Mouse (Mus musculus) midbrain, embryonic 11.5 days (tissue): ENCODE data around the gene Jmjd1c. TPM values are rescaled to one million over a fixed set of nuclear protein-coding genes. Genes with fewer than 3 reads are reported as not detected.

Experiments
- ATAC-seq: fragments of 200-750 bp; cut with Nextera tagmentation; 2 replicates; pipeline ENCODE4 v1.8.0; 2017; ENCODE audit warnings: moderate TSS enrichment, moderate library complexity; ENCODE audit not compliant: low FRiP score
- DNase-seq: peaks from one replicate; pipeline ENCODE4 v3.0.0; 2015; ENCODE audit warnings: low spot score; ENCODE audit errors: missing footprints
- H3K27ac ChIP-seq: fragments of 300-500 bp; sonication (generic); 2 replicates; pipeline ENCODE4 v1.5.1; 2014; ENCODE audit warnings: low read depth, low read length
- H3K27me3 ChIP-seq: fragments of 300-500 bp; sonication (generic); 2 replicates; pipeline ENCODE4 v1.6.1; 2014; ENCODE audit warnings: mild to moderate bottlenecking, low read length, moderate library complexity, mixed read lengths; ENCODE audit not compliant: control insufficient read depth, insufficient read depth
- H3K36me3 ChIP-seq: fragments of 300-500 bp; sonication (generic); 2 replicates; pipeline ENCODE4 v1.6.1; 2014; ENCODE audit warnings: mild to moderate bottlenecking, low read length, moderate library complexity, mixed read lengths; ENCODE audit not compliant: control insufficient read depth, insufficient read depth
- H3K4me1 ChIP-seq: fragments of 300-500 bp; sonication (generic); 2 replicates; pipeline ENCODE4 v1.6.1; 2014; ENCODE audit warnings: low read length; ENCODE audit not compliant: control insufficient read depth, insufficient read depth
- H3K4me2 ChIP-seq: fragments of 300-500 bp; sonication (generic); 2 replicates; pipeline ENCODE4 v1.6.1; 2014; ENCODE audit warnings: mild to moderate bottlenecking, moderate library complexity
- H3K4me3 ChIP-seq: fragments of 300-500 bp; sonication (generic); 2 replicates; pipeline ENCODE4 v1.5.1; 2014; ENCODE audit warnings: low read depth, low read length
- H3K9ac ChIP-seq: fragments of 300-500 bp; sonication (generic); 2 replicates; pipeline ENCODE4 v1.6.1; 2014; ENCODE audit warnings: low read length
- H3K9me3 ChIP-seq: fragments of 300-500 bp; sonication (generic); 2 replicates; pipeline ENCODE4 v1.6.1; 2016; ENCODE audit warnings: low read length; ENCODE audit not compliant: control insufficient read depth
- WGBS: fragments of 180-500 bp; shearing (Covaris S2); extraction: QIAGEN DNeasy Blood & Tissue Kit; methylation state at CpG from one replicate; pipeline ENCODE4 v1.1.7; 2014; 5-methylcytosine and 5-hydroxymethylcytosine counted together
- polyA plus RNA-seq: library from polyadenylated mRNA; unstranded; fragments of >200 nt; fragmentation: Nextera tagmentation; extraction: Ambion mirVana; gene quantifications from 2 replicates; pipeline ENCODE4 v1.2.1, GENCODE M21; 2014

Gene Jmjd1c
- polyA plus RNA-seq, 1 experiment from 2014 or later = 46.9 TPM

GRCm38 (mm10) chr10:67215133-67215532, 119.2 kb downstream of the Jmjd1c start:
- Histone ChIP-seq H3K27me3 (no peaks in the 10 kb centered on the region), H3K4me3 (no peak overlapping the region), H3K36me3 (peaks cover 8% of the 10 kb centered on the region; the same call in 1 of the 2 replicates), H3K9ac (no peak overlapping the region), H3K4me2 (no peak overlapping the region), H3K27ac (no peak overlapping the region), H3K9me3 (no peaks in the 10 kb centered on the region), H3K4me1 (no peaks in the 10 kb centered on the region)
- no peak for DNase-seq
- ATAC-seq = no peak
- 85% methylated on average over 4 of the region's 4 CpGs for WGBS

GRCm38 (mm10) chr10:67216872-67217271, 120.9 kb downstream of the Jmjd1c start:
- no peak overlapping the region for H3K9ac ChIP-seq
- peaks cover 8% of the 10 kb centered on the region; the same call in 1 of the 2 replicates for H3K36me3 ChIP-seq
- no peak overlapping the region for H3K27ac ChIP-seq
- no peaks in the 10 kb centered on the region for H3K27me3 ChIP-seq
- 90% methylated on average over 3 of the region's 3 CpGs for WGBS
- no peaks in the 10 kb centered on the region for H3K9me3 ChIP-seq
- no peak for ATAC-seq
- DNase-seq = no peak
- H3K4me3 ChIP-seq = no peak overlapping the region
- no peaks in the 10 kb centered on the region for H3K4me1 ChIP-seq
- H3K4me2 ChIP-seq = no peak overlapping the region

GRCm38 (mm10) chr10:67218873-67219565, 123.1 kb downstream of the Jmjd1c start:
- Histone ChIP-seq H3K9me3 (no peaks in the 10 kb centered on the region), H3K4me3 (no peak overlapping the region), H3K4me2 (no peak overlapping the region), H3K36me3 (peaks cover 8% of the 10 kb centered on the region; the same call in 1 of the 2 replicates), H3K9ac (no peak overlapping the region), H3K4me1 (no peaks in the 10 kb centered on the region), H3K27me3 (no peaks in the 10 kb centered on the region), H3K27ac (no peak overlapping the region)
- ATAC-seq (no peak), DNase-seq (no peak)
- WGBS = 94% methylated on average over 18 of the region's 18 CpGs

- no peak overlapping the region for H3K4me2 ChIP-seq
- H3K4me1 ChIP-seq = no peaks in the 10 kb centered on the region
- H3K4me3 ChIP-seq = no peak overlapping the region
- no peaks in the 10 kb centered on the region for H3K27me3 ChIP-seq
- H3K36me3 ChIP-seq = peaks cover 10% of the 10 kb centered on the region; the same call in 1 of the 2 replicates
- H3K9me3 ChIP-seq = no peaks in the 10 kb centered on the region
- no peak for DNase-seq
- WGBS = 91% methylated on average over 4 of the region's 4 CpGs
- no peak overlapping the region for H3K9ac ChIP-seq
- no peak overlapping the region for H3K27ac ChIP-seq
- no peak for ATAC-seq
Measured at GRCm38 (mm10) chr10:67220251-67220650, 124.3 kb downstream of the Jmjd1c start.

GRCm38 (mm10) chr10:67221284-67221683, 125.4 kb downstream of the Jmjd1c start:
- no peak for DNase-seq
- H3K4me2 ChIP-seq = no peak overlapping the region
- H3K9ac ChIP-seq = no peak overlapping the region
- no peaks in the 10 kb centered on the region for H3K9me3 ChIP-seq
- H3K4me3 ChIP-seq = no peak overlapping the region
- no peaks in the 10 kb centered on the region for H3K4me1 ChIP-seq
- 66% methylated on average over 5 of the region's 5 CpGs for WGBS
- no peak overlapping the region for H3K27ac ChIP-seq
- H3K36me3 ChIP-seq = peaks cover 10% of the 10 kb centered on the region; the same call in 1 of the 2 replicates
- no peaks in the 10 kb centered on the region for H3K27me3 ChIP-seq
- no peak for ATAC-seq

- H3K27ac ChIP-seq = no peak overlapping the region
- no peak for ATAC-seq
- H3K4me2 ChIP-seq = no peak overlapping the region
- H3K4me3 ChIP-seq = no peak overlapping the region
- H3K36me3 ChIP-seq = peaks cover 10% of the 10 kb centered on the region; the same call in 1 of the 2 replicates
- H3K9ac ChIP-seq = no peak overlapping the region
- no peak for DNase-seq
- 66% methylated on average over 3 of the region's 4 CpGs for WGBS
- no peaks in the 10 kb centered on the region for H3K9me3 ChIP-seq
- no peaks in the 10 kb centered on the region for H3K4me1 ChIP-seq
- H3K27me3 ChIP-seq = no peaks in the 10 kb centered on the region
Measured at GRCm38 (mm10) chr10:67223942-67224341, 128.0 kb downstream of the Jmjd1c start.

- DNase-seq (no peak), ATAC-seq (no peak)
- H3K4me1 ChIP-seq = no peaks in the 10 kb centered on the region
- H3K4me2 ChIP-seq = no peak overlapping the region
- no peaks in the 10 kb centered on the region for H3K27me3 ChIP-seq
- H3K27ac ChIP-seq = no peak overlapping the region
- H3K4me3 ChIP-seq = no peak overlapping the region
- peaks cover 7% of the 10 kb centered on the region for H3K36me3 ChIP-seq
- no peaks in the 10 kb centered on the region for H3K9me3 ChIP-seq
- WGBS = 93% methylated on average over 6 of the region's 6 CpGs
- H3K9ac ChIP-seq = no peak overlapping the region
Measured at GRCm38 (mm10) chr10:67225528-67225927, 129.6 kb downstream of the Jmjd1c start.

GRCm38 (mm10) chr10:67226109-67226508, 130.2 kb downstream of the Jmjd1c start:
- H3K27ac ChIP-seq = no peak overlapping the region
- no peak for DNase-seq
- no peak overlapping the region for H3K4me3 ChIP-seq
- H3K36me3 ChIP-seq = peaks cover 9% of the 10 kb centered on the region
- no peak overlapping the region for H3K9ac ChIP-seq
- H3K4me1 ChIP-seq = no peaks in the 10 kb centered on the region
- H3K9me3 ChIP-seq = no peaks in the 10 kb centered on the region
- no peak for ATAC-seq
- 90% methylated on average over 7 of the region's 7 CpGs for WGBS
- H3K27me3 ChIP-seq = no peaks in the 10 kb centered on the region
- no peak overlapping the region for H3K4me2 ChIP-seq

GRCm38 (mm10) chr10:67226543-67226942, 130.6 kb downstream of the Jmjd1c start:
- Histone ChIP-seq H3K9me3 (no peaks in the 10 kb centered on the region), H3K36me3 (peaks cover 9% of the 10 kb centered on the region), H3K27me3 (no peaks in the 10 kb centered on the region), H3K27ac (no peak overlapping the region), H3K4me3 (no peak overlapping the region), H3K4me1 (no peaks in the 10 kb centered on the region), H3K9ac (no peak overlapping the region), H3K4me2 (no peak overlapping the region)
- WGBS = 92% methylated on average over 14 of the region's 14 CpGs
- ATAC-seq (no peak), DNase-seq (no peak)
